Mouse (Mus musculus): Measurements from ENCODE around the gene Scamp4.

The Scamp4 gene

DNA sequence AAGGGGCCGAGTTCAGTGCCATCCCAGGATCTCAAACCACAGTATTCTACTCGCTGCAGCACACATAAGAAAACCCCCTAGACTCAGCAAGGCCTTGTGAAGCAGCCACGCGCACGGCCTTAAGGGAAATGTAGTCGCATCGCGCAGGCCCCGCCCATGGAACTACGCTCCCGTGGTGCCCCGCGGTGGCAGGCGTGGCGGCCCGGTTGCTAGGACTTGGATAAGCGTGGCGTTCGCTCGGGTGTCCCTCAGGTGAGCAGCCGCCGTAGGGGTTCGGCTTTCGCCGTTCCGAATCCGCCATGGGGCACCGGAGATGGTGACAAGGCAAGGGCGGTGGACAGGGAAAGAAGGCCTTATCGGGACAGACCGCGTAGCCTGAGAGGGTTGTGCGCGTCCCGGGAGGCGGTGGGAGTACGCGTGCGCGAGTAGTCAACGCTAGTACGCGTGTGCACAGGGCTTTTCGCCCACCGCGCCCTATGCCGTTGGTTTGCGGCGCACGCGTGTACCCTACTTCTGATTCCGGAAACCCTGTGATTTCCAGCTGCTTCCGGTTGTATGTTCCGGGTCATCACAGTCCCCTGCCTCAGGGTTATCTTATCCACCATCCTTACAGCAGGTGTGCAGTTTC, at the start of gene Scamp4, which contains the start of gene Adat3:
TSS of gene Scamp4 (plus strand) at position 175 of the 628 bp plus-strand sequence.
TSS of gene Adat3 (plus strand) at position 183 of the 628 bp plus-strand sequence.
- in situ Hi-C loops (cut with MboI, MseI): loop anchor here (10.0 kb wide), 1 partner anchor 542 kb away; no protein-coding TSS in a partner anchor

DNA sequence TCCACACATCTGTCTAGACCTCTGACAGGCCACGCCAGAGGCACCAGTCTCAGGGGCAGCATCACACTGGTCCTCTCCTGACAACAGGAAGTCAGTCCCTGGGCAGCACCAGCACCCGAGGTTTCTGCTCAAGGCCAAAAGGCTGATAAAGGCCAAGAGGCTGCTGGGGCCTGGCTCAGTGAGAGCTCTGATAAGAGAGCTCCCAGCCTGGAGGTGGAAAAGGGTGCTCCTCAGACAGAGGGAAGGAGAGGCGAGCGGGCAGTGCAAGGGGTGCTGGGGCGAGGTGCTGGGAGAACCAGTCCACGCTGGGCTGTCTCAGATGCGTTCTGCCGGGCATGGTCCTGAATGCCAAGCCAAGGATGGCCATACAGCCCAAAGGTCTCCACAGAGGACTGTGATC, 49.1 kb upstream of the Scamp4 start:
- in situ Hi-C loops (cut with MboI, MseI): loop anchor here (5.0 kb wide), 1 partner anchor 106 kb away; no protein-coding TSS in a partner anchor

- in situ Hi-C loops (cut with MboI, MseI): loop anchor here (5.0 kb wide), 1 partner anchor 107 kb away; no protein-coding TSS in a partner anchor
Measured at GRCm38 (mm10) chr10:80553997-80554396, 48.7 kb upstream of the Scamp4 start.

GRCm38 (mm10) chr10:80557346-80557965, 45.2 kb upstream of the Scamp4 start:
- in situ Hi-C loops (cut with MboI, MseI): no loop called here

GRCm38 (mm10) chr10:80559431-80559830, 43.2 kb upstream of the Scamp4 start:
- in situ Hi-C loops (cut with MboI, MseI): no loop called here

- in situ Hi-C loops (cut with MboI, MseI): no loop called here
Measured at GRCm38 (mm10) chr10:80560621-80561020, 42.1 kb upstream of the Scamp4 start.

DNA sequence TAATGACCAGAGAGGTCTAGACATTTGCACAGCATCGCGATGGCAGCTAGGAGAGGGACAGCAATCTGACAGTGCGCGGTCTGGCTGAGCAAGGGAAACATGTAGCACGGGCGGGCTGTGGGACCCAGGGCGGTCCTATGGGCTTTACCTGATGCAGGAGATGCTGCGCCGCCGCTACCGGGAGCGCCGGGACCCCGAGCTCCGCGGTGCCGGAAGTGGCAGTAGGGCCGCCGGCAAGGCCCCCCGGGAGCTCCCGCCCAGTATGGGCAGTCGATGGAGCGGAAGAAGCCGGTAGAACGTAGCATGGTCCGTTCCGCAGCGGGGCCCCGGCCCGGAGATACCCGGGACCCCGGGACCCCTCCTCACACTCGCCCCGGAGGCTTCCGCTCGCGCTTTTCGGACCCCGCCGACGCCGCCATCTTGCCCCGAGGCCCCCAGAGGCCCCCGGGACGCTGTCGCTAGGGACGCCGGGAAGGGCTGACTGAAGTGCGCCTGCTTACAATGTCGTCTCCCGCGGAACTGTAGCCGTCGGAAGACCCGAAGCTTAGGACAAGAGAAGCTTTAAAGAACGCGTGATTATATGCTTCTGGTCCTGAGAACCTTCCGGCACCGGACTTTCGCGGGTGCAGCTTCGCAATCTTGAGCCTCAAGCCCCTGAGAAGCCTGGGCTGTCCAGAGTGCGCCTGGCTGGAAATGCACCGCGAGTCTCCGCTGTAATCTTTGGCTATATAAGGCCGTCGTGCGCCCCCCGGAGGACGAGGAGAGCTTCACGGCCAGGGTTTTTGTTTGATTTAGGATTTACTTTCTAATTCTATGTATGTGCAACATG, 41.3 kb upstream of the Scamp4 start, which contains the start of gene Rexo1:
TSS of gene Rexo1 (minus strand) at position 445 of the 829 bp plus-strand sequence.
- in situ Hi-C loops (cut with MboI, MseI): no loop called here

DNA sequence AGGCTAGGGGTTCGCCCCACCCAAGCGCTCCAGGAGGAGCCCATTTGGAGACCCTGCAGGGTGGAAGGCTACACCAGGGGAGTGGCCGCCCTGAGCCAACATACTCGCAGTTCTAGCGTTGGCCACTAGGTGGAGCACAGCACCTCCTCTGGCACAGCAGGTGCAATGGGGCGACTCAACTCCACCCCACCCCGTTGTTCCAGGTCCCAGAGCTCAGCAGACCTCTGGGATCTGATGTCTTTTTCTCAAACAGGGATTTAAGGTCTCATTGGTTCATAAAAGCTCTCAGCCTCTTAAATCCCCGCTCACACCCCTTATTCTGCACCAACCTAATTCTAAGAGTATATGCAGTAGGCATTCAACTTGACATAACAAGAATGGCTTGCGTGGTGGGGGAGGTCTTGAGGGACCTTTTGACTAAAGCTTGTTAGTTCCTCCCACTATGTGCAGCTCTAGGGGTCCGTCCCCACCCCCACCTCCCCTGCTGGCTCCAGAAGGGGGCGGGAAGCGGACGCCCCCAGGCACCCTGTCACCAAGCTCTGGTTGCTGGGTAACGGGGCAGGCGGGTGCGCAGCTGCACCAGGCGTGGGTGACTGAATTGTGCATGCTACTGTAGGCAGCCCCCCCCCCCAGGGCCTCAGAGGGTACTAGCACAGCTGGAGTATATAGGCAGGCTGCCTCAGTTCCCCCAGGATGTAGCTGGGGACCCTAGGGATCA, 36.1 kb upstream of the Scamp4 start:
- in situ Hi-C loops (cut with MboI, MseI): no loop called here

DNA sequence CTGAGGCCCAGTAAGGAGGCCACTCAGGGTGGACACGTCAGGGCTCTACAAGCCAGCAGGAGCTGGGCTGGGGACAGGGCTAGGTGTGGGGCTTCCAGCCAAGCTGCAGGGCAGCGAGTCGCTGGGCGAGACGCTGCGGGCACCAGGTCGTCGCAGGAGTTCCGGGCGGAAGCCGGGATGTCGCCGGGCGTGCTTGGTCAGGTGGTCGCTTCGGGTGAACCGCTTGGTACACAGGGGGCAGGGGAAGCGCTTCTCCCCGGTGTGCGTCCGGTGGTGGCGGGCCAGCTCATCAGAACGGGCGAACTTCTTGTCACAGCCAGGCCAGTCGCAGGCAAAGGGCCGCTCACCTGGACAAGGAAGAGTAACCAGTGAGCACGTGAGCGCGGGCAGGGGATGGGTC, 33.8 kb upstream of the Scamp4 start:
- in situ Hi-C loops (cut with MboI, MseI): no loop called here

GRCm38 (mm10) chr10:80569664-80570066, 33.0 kb upstream of the Scamp4 start:
- in situ Hi-C loops (cut with MboI, MseI): no loop called here

DNA sequence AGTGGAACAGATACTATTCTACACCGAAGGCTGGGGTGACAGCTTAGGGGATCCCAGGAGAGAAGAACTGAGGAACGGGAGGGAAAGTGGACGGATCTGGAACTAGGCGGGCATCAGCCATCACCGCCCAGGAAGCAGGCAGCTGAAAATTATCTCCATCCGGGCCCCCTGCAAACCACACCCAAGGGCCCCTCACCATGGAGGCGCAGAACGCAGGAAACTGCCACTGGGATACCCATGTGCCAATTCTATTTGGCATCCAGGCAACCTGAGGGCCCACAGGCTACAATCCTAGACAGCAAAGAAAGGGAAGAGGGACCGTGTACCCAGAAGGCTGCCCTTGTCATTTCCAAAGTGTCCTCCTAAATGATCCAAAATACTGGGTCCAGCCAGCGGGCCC, 32.3 kb upstream of the Scamp4 start:
- in situ Hi-C loops (cut with MboI, MseI): no loop called here

- in situ Hi-C loops (cut with MboI, MseI): no loop called here
Measured at GRCm38 (mm10) chr10:80570871-80571836, 31.5 kb upstream of the Scamp4 start.

GRCm38 (mm10) chr10:80572477-80572876, 30.2 kb upstream of the Scamp4 start:
- in situ Hi-C loops (cut with MboI, MseI): no loop called here

DNA sequence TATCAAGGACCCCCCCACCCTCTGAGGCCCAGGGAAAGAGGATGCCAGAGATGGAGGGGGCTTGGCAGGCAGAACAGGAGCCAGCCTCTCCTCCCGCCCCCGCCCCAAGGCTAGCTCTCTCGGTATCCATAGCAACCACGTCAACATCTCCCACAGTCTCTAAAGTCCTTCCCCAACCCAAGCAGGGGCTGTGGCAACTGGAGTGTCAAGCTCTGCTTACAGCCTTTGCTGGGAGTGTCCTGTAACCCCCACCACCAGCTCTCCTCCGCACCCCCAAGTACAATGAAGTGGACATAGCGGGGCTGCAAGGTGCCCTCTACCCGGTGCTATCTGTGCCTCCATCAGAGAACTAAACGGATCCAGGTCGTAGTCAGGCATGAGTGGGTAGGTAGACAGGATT, 28.7 kb upstream of the Scamp4 start:
- in situ Hi-C loops (cut with MboI, MseI): no loop called here

DNA sequence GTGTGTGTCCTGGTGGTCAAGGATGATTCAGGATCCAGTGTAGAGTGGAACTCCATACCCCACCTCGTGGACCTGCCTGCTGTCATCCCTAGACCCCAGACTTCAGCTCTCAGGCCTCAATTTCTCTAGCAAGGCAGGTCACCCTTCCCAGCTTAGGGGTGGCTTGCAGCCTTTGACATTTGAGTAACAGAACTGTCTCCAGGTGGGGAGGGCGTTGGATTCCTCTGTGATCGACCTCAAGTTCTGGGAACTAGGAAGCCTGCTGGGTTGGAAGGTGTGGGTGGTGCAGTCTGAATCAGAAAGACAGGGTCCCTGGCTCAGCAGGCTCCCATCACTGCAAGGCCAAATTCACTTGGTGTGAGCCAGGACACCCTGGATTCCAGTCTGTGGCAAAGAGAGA, 27.8 kb upstream of the Scamp4 start:
- in situ Hi-C loops (cut with MboI, MseI): loop anchor here (5.0 kb wide), 1 partner anchor 102 kb away; the partner anchor contains the start of gene Mknk2

GRCm38 (mm10) chr10:80575925-80576324, 26.7 kb upstream of the Scamp4 start:
- in situ Hi-C loops (cut with MboI, MseI): loop anchor here (5.0 kb wide), 1 partner anchor 101 kb away; the partner anchor contains the start of gene Mknk2

DNA sequence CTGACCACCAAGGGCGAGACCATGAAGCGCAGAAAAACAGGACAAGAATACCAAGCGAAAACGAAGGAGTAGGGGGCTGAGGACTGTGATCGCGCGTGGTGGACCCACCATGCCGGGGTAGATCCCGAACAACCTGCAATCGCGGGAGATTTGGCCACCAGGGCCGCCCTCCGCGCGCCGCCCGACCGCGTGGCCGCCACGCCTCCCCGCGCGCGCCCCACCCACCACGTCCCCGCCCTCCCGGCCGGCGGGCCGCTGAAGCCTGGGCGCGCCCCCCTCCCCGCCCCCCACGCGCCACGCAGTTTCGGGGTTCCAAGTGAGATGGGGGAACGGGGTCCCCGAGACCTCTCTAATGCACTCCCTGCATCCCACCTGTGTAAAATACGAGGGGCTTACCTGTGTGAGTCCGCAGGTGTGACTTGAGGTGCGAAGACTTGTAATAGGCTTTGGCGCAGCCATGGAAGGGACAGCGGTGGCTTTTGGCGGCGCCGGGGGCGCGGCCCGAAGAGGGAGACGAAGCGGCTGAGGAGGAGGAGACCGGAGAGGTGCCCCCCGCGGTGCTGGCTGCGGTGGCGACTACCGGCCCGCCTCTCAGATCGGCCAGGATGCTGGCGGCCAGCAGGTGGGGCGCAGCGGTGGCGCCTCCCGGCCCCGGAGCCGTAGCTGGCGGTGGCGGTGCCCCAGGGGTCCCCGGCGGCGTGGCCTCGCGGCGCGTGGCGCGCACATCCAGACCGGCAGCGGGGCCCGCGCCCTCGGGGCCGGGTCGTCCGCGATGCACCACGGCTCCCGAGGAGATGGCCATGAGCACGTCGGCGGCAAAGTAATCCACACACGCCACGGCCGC, 26.1 kb upstream of the Scamp4 start:
- in situ Hi-C loops (cut with MboI, MseI): loop anchor here (5.0 kb wide), 1 partner anchor 101 kb away; the partner anchor contains the start of gene Mknk2

DNA sequence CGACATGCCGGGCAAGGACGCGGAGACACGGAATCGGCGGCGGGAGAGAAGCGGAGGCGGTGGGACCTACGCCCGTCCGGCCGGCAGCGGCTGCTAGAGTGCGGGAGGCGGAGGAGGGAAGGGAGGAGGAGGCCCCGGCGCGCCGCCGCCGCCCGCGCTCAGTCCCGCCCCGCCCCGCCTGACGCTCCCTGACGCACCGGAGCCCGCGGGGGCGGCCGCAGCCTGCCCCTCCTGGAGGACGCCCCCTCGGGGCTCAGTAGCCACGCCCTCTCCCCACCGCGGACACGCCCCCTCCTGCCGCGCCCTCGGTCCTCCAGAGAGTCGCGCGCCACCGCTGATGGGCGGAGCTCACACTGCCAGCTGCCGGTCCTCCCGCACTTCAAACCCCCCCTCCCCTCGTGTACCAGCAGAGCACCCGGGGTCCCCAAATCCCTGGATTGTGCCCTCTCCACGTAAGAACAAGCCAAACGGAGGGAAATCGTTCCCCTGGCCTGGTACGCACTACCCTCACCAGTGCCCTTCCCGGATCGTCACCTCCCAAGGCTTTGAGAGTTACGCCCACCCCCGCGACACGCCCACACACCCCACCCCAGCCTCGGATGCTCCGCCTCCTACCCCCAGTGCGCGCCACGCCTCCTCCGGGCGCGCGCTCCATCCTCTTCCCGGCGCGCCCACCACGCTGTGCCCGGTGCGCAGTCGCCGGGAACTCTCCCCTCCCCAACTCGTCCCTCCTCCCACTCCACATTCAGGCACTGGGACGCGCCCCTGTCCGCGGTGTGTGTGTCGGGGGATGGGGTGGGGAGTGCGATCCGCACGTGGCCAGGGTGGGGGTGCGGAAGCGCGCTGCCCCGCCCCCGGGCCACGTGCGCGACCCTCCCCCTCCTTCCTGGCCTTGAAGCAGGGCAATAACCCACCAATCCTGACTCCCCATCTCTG, 25.2 kb upstream of the Scamp4 start, which contains the start of gene Klf16:
TSS of gene Klf16 (minus strand) at position 127 of the 936 bp plus-strand sequence.
- in situ Hi-C loops (cut with MboI, MseI): loop anchor here (5.0 kb wide), 1 partner anchor 100 kb away; the partner anchor contains the start of gene Mknk2
